Mouse (Mus musculus): ENCODE data around the gene Gpbp1. TPM values are rescaled to one million over a fixed set of nuclear protein-coding genes. Genes with fewer than 3 reads are reported as not detected.
A peak's percentile ranks its signal among the peaks of the same experiment; 100 is the strongest.

The Gpbp1 gene
- polyA plus RNA-seq, 1 experiment from 2014 or later = 68.4 TPM

DNA sequence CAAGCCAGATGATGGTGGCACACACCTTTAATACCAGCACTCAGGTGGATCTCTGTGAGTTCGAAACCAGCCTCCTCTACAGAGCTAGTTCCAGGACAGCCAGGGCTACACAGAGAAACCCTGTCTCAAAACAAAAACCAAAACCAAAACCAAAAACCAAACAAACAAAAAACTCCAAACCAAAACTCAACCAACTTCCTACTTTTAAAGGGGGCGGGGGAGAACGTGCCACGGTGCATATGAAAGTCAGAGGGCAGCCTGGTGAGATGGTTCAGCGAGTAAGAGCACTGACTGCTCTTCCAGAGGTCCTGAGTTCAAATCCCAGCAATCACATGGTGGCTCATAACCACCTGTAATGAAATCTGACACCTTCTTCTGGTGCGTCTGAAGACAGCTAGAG, 18.7 kb upstream of the Gpbp1 start:
- Histone ChIP-seq H3K4me1 (replicated peaks) (no peaks in the 10 kb centered on the region), H3K27me3 (ENCODE audit: insufficient read depth, poor library complexity, severe bottlenecking) (no peaks in the 10 kb centered on the region), H3K27ac (no peak overlapping the region), H3K36me3 (no peaks in the 10 kb centered on the region), H3K4me3 (no peak overlapping the region), H3K9me3 (no peaks in the 10 kb centered on the region)
- DNase-seq (ENCODE audit: low spot score) = no peak
- 80% methylated on average over 6 of the region's 6 CpGs for WGBS

DNA sequence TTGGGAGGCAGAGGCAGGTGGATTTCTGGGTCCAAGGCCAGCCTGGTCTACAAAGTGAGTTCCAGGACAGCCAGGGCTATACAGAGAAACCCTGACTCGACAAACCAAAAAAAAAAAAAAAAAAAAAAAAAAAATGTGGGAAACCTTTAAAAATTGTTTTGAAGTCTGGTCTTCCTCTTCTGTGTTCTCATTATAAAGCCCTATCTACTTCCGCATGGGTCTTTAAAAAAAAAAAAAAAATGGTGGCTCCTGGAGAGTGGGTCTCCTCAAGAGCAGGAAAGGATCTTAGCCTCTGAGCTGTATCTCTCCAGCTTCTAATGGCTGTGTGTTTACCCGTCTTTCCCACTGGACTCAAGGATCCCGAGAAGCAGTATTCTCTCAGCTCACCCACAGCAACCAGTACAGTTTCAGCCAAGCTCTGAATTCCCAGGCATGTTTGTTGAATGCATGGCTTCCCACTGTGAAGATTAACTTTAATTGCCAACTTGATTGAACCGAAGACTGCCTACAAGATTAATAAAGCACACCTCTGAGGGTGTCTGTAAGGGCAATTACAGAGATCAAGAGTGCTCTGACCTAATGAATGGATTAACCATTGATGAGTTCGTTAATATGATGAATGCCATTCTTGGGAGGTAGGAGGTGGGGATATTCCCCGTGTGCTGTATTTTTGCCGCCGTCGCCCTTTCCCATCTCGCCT, 4.6 kb upstream of the Gpbp1 start:
- no peaks in the 10 kb centered on the region for H3K9me3 ChIP-seq
- WGBS = 76% methylated on average over 11 of the region's 11 CpGs
- DNase-seq (ENCODE audit: low spot score) = no peak
- H3K4me1 ChIP-seq (replicated peaks) = peaks cover 11% of the 10 kb centered on the region; the same call in 1 of the 2 replicates
- H3K27me3 ChIP-seq (ENCODE audit: insufficient read depth, poor library complexity, severe bottlenecking) = peaks cover 40% of the 10 kb centered on the region
- H3K4me3 ChIP-seq = no peak overlapping the region
- no peaks in the 10 kb centered on the region for H3K36me3 ChIP-seq
- no peak overlapping the region for H3K27ac ChIP-seq

DNA sequence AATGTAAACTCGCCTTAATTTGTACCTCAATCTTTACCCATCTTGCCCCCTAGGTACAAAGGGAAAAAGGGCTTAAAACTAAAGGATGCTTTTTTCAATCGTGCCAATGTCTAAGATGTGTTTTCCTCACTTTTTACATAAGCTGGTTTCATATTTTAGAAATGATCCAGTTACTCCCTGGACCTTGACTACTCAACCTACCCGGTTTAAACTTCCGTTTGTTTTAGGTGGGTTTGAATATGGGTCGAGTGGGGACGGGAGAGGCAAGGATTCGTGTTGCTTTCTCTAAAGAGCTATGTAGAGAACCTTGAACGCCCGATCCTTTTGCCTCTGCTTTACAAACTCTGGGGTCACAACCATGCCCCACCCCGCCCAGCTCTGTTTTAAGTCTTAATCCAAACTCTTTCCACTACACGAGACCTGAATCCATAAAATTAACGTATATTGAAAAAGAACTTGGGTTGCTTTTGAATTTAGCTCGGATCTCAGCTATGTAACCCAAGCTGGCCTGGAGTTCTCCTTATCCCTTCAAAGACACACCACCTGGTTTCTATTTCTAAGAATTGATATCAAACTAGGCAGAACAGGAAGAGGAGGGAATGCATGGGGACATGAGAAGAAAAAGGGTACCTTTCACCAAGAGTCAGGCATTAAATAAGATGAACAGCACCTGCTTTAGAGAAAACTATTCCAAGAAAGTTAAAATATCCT, 1.3 kb upstream of the Gpbp1 start:
- Histone ChIP-seq H3K27me3 (ENCODE audit: insufficient read depth, poor library complexity, severe bottlenecking) (peaks cover 40% of the 10 kb centered on the region), H3K4me1 (replicated peaks) (peaks cover 22% of the 10 kb centered on the region), H3K27ac (no peak overlapping the region), H3K9me3 (no peaks in the 10 kb centered on the region), H3K36me3 (0 out of 2 replicates have a peak, but pooled peaks cover 6% of the 10 kb centered on the region), H3K4me3 (peak overlapping the region; percentile 82)
- 28% methylated on average over 13 of the region's 13 CpGs for WGBS
- no peak for DNase-seq (ENCODE audit: low spot score)

DNA sequence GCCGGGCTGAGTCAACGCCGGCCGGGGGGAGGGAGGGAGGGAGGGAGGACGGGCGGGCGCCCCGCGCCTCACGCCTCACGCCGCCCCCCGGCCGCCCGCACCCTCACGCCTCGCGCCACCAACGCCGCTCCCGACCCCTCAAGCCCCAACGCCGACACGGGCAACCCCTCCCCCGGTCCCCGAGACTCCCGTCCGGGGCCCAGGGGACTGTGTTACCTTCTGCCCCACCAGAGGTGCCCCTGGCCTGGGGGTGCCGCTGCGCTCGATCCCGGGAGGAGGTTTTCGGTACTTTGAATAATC, 459 bp downstream of the Gpbp1 start:
- H3K4me1 ChIP-seq (replicated peaks) = peaks cover 40% of the 10 kb centered on the region
- H3K4me3 ChIP-seq = peak overlapping the region; percentile 82
- no peak for DNase-seq (ENCODE audit: low spot score)
- H3K9me3 ChIP-seq = no peaks in the 10 kb centered on the region
- peak overlapping the region; percentile 99 for H3K27ac ChIP-seq
- H3K27me3 ChIP-seq (ENCODE audit: insufficient read depth, poor library complexity, severe bottlenecking) = peaks cover 30% of the 10 kb centered on the region
- 0 out of 2 replicates have a peak, but pooled peaks cover 7% of the 10 kb centered on the region for H3K36me3 ChIP-seq
- 1% methylated on average over 29 of the region's 33 CpGs for WGBS

DNA sequence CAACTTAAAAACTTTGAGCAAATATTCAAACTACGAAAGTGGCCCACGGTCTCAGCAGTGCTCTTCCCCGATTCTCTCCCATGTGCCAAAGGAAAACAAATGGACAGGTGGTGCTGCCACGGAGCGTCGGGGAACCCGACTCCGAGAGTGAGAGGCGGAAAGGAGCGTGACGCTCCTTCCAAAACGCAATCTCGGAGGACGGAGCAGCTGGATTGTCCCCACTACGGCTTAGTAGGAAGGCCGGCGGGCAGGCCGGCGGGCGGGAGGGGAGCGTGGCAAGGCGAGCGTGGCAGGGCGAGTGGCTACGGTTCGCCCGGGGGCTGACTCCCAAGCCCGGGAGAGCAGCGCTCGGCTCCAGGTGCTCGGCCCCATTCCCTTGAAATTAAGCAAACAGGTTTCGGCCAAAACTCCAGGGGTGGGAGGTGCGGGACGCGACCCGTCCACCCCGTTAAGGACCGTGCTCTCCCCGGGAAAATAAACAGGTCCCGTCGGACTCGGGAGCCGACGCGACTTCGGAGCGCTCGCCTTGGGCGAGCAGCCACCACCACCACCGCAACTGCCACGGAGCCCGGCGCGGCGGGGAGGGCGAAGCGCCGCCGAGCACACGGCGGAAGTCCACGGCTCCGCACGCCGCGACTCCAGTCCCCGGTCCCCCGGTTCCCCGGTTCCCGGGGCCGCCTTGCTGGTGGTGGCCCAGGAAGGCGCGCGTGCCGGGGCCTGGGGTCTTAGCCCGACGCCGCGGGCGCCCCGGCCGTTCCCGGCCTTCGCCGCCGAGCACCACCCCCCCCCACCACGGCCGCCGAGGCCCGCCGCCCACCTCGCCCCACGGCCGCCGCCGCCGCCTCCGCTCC, 1.0 kb downstream of the Gpbp1 start:
- DNase-seq (ENCODE audit: low spot score) = peak; percentile 49
- under 1% methylated on average over 98 of the region's 98 CpGs for WGBS
- H3K4me1 ChIP-seq (replicated peaks) = peaks cover 45% of the 10 kb centered on the region

DNA sequence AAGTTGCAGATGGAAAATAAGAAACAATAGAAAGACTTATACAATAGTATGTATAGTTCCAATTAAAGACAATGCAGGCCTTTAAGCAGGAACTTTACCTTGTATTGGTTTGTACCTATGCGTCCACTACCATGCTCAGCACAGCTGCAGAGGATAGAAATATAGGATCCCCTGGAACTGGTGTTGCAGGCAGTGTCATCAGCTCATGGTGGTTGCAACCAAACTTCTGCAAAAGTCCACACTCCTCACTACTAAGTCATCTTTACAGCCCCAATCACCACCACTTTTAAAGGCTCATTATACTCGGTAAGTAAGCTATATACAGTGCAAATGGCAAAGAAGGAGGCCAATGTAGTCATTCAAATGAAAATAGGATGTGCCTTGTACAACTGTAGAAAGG, 12.2 kb downstream of the Gpbp1 start:
- Histone ChIP-seq H3K36me3 (peaks cover 43% of the 10 kb centered on the region), H3K4me1 (replicated peaks) (peaks cover under 1% of the 10 kb centered on the region; the same call in 1 of the 2 replicates), H3K27me3 (ENCODE audit: insufficient read depth, poor library complexity, severe bottlenecking) (no peaks in the 10 kb centered on the region), H3K4me3 (no peak overlapping the region), H3K9me3 (no peaks in the 10 kb centered on the region), H3K27ac (no peak overlapping the region)
- WGBS = 90% methylated on average over 2 of the region's 2 CpGs
- DNase-seq (ENCODE audit: low spot score) = no peak

More for the DNA sequence above, 1.0 kb downstream of the Gpbp1 start:
- Histone ChIP-seq H3K27ac (peak overlapping the region; percentile 99), H3K9me3 (no peaks in the 10 kb centered on the region), H3K4me3 (peak overlapping the region; percentile 82), H3K36me3 (0 out of 2 replicates have a peak, but pooled peaks cover 7% of the 10 kb centered on the region), H3K27me3 (ENCODE audit: insufficient read depth, poor library complexity, severe bottlenecking) (peaks cover 30% of the 10 kb centered on the region)

DNA sequence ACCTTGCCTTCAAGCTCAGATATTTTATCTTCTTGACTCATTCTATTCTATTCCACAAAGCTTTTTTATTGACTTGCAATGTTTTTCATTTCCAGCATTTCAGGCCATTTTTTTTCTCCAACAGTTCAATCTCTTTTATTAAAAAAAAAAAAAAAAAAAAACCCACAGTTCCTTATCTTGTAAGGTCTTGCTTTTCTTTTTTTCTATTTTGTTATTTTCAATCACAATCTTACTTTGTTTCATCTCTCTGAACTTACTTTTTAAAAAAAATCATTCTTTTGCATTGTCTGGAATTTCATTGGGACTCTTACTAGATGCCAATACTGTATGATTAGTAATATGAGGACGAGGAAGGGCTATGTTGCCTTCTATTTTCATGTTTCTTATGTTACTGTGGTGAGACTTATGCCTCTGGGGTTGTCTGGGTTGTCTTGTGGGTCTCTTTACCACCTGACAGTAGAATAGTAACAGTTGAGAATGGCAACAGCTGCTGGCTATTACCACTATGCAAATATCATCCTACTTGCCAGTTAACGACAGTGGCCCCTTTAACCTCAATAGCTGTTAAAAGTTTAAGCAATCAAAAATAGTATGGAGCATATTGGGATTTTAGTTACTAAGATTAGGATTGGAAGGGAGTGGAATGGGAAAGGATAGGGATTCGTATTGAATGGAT, 19.2 kb downstream of the Gpbp1 start:
- DNase-seq (ENCODE audit: low spot score) = no peak
- Histone ChIP-seq H3K27me3 (ENCODE audit: insufficient read depth, poor library complexity, severe bottlenecking) (no peaks in the 10 kb centered on the region), H3K36me3 (peaks cover 25% of the 10 kb centered on the region), H3K9me3 (no peaks in the 10 kb centered on the region), H3K27ac (no peak overlapping the region), H3K4me1 (replicated peaks) (no peaks in the 10 kb centered on the region; the same call in 1 of the 2 replicates), H3K4me3 (no peak overlapping the region)
- 90% methylated on average over 3 of the region's 3 CpGs for WGBS

DNA sequence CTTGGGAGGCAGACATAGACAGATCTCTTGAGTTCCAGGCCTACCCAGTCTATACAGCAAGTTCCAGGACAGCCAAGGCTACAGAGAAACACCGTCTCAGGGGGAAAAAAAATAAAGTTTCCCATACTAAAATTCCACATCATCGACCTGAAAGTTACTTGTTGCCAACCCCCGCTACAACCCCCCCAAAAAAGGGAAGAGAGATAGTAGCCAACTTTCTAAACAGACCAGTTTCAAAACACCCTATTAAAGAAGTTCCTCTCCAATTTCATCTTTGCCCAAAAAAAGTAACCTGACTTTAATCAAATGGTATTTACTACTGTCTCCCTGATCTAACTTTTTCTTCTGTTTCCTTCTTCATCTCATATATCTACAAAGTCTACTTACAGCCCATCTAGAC, 22.6 kb downstream of the Gpbp1 start:
- Histone ChIP-seq H3K9me3 (no peaks in the 10 kb centered on the region), H3K4me1 (replicated peaks) (no peaks in the 10 kb centered on the region), H3K27me3 (ENCODE audit: insufficient read depth, poor library complexity, severe bottlenecking) (no peaks in the 10 kb centered on the region), H3K27ac (no peak overlapping the region), H3K4me3 (no peak overlapping the region), H3K36me3 (peaks cover 55% of the 10 kb centered on the region)
- DNase-seq (ENCODE audit: low spot score) = no peak
- WGBS = 95% methylated on average over 3 of the region's 3 CpGs

DNA sequence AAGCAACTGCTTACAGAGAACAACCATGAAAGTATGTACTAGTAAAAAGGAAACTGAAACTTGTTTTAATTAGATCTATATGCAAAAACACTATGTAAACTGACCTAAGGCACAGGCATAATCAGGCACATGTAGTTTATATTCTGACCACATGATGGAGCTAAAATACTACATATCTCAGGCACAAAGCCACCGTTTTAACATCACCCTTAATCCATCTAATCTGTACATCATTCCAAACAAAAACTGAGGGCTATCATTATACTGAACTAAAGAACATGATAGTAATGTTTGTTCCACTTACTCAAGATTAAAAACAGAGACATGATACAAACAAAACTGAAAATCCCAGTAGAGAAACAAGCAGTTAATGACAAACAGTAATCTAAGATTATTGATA, 28.5 kb downstream of the Gpbp1 start:
- WGBS = 38% methylated on average over 1 of the region's 1 CpGs
- Histone ChIP-seq H3K27ac (no peak overlapping the region), H3K36me3 (peaks cover 37% of the 10 kb centered on the region), H3K4me3 (no peak overlapping the region), H3K27me3 (ENCODE audit: insufficient read depth, poor library complexity, severe bottlenecking) (no peaks in the 10 kb centered on the region), H3K4me1 (replicated peaks) (no peaks in the 10 kb centered on the region), H3K9me3 (no peaks in the 10 kb centered on the region)
- DNase-seq (ENCODE audit: low spot score) = no peak

DNA sequence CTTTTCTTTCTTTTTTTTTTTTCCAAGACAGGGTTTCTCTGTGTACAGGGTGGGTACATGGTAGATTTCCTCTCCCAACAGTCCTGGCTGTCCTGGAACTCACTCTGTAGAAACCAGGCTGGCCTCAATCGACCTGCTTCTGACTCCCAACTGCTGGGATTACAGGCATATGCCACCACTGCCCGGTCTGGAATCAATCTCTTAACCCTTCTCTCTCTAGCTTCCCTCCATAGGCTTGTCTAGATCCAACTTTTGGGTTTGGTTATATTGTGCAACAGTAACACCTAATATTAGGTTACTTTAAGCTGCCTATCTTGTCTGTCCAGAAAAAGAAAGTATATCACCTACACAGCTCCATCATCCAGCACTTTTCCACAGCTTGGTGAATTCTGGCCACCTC, 33.1 kb downstream of the Gpbp1 start:
- Histone ChIP-seq H3K27ac (no peak overlapping the region), H3K27me3 (ENCODE audit: insufficient read depth, poor library complexity, severe bottlenecking) (no peaks in the 10 kb centered on the region), H3K9me3 (no peaks in the 10 kb centered on the region), H3K4me3 (no peak overlapping the region), H3K4me1 (replicated peaks) (no peaks in the 10 kb centered on the region; the same call in 1 of the 2 replicates), H3K36me3 (peaks cover 15% of the 10 kb centered on the region)
- no peak for DNase-seq (ENCODE audit: low spot score)
- WGBS = 72% methylated on average over 2 of the region's 2 CpGs

DNA sequence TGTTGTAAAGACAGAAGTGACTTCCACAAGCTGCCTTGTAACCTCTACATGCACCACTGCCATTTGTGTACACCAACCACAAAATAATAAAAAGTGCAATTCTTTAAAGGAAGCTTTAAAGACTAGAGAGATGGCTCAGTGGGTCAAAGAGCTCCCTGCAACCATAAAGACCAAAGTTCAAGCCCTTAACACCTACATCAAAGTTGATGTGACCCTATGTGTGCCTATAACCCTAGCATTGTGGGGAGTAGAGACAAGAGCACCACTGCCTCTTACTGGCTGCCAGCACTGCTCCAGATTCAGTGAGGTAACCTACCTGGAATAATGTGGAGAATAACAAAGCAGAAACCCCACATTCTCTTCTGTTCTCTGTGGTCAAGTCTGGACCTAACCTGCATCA, 45.6 kb downstream of the Gpbp1 start:
- no peak overlapping the region for H3K27ac ChIP-seq
- no peaks in the 10 kb centered on the region for H3K9me3 ChIP-seq
- no peaks in the 10 kb centered on the region for H3K27me3 ChIP-seq (ENCODE audit: insufficient read depth, poor library complexity, severe bottlenecking)
- H3K4me1 ChIP-seq (replicated peaks) = no peaks in the 10 kb centered on the region
- DNase-seq (ENCODE audit: low spot score) = no peak
- H3K36me3 ChIP-seq = peaks cover 45% of the 10 kb centered on the region
- no peak overlapping the region for H3K4me3 ChIP-seq

DNA sequence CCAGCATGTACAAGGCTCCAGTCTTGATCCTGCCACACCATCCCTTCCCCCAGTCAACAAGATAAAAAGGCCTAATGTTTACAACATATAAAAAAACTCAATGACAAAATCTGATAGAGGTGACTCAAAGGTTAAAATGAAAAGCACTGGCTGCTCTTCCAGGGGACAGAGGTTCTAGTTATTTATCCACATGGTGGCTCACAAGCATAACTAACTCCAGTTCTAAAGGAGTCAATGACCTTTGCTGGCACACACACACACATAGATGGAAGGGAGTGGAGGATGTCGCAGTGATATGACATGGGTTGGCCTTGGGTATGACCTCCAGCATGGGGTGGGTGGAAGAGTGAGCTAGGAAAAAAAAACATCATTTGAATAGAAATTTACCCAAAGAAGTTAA, 58.7 kb downstream of the Gpbp1 start:
- Histone ChIP-seq H3K4me1 (replicated peaks) (no peaks in the 10 kb centered on the region), H3K36me3 (peaks cover 87% of the 10 kb centered on the region), H3K27me3 (ENCODE audit: insufficient read depth, poor library complexity, severe bottlenecking) (no peaks in the 10 kb centered on the region), H3K4me3 (no peak overlapping the region), H3K9me3 (no peaks in the 10 kb centered on the region), H3K27ac (no peak overlapping the region)
- 50% methylated on average over 1 of the region's 1 CpGs for WGBS
- DNase-seq (ENCODE audit: low spot score) = no peak
